Mouse (Mus musculus) cortical plate, adult 2 months (tissue): ENCODE measurements around the gene Gh.

ENCODE experiments used
- CTCF ChIP-seq: fragments of 200-500 bp; IDR thresholded peaks from 2 replicates; pipeline ENCODE4 v1.5.1; 2011; ENCODE audit warnings: mild to moderate bottlenecking, control low read depth, low read length; ENCODE audit not compliant: insufficient read depth; ENCODE audit errors: extremely low read depth
- POLR2A ChIP-seq: fragments of 200-500 bp; IDR thresholded peaks from 2 replicates; pipeline ENCODE4 v1.6.1; 2011; ENCODE audit warnings: mild to moderate bottlenecking, low read length, control low read depth; ENCODE audit not compliant: insufficient read depth; ENCODE audit errors: extremely low read depth

GRCm38 (mm10) chr11:106349772-106350171 is 48.1 kb upstream of the Gh start:
- no peak for TF ChIP-seq CTCF
- no peak for TF ChIP-seq POLR2A
